Mouse (Mus musculus) heart, postnatal 0 days (tissue): ENCODE data around the gene Notch2. TPM values are rescaled to one million over a fixed set of nuclear protein-coding genes. Genes with fewer than 3 reads are reported as not detected.

Experiments used
- ATAC-seq: fragments of 200-750 bp; cut with Nextera tagmentation; 2 replicates; pipeline ENCODE4 v1.8.0; 2017; ENCODE audit warnings: low read depth, moderate number of reproducible peaks, moderate library complexity; ENCODE audit not compliant: insufficient read depth
- DNase-seq: peaks from one replicate; pipeline ENCODE4 v3.0.0-alpha.2; 2016; ENCODE audit warnings: low spot score
- H3K27ac ChIP-seq: fragments of 300-500 bp; sonication (generic); 2 replicates; pipeline ENCODE4 v1.5.1; 2014; ENCODE audit warnings: low read depth, mild to moderate bottlenecking
- H3K27me3 ChIP-seq: fragments of 300-500 bp; sonication (generic); 2 replicates; pipeline ENCODE4 v1.6.1; 2014; ENCODE audit warnings: low read length, mixed read lengths; ENCODE audit not compliant: control insufficient read depth, insufficient read depth
- H3K36me3 ChIP-seq: fragments of 300-500 bp; sonication (generic); replicated peaks from 2 replicates; pipeline ENCODE4 v1.6.1; 2014; ENCODE audit warnings: low read length, mixed read lengths; ENCODE audit not compliant: control insufficient read depth, insufficient read depth
- H3K4me1 ChIP-seq: fragments of 300-500 bp; sonication (generic); 2 replicates; pipeline ENCODE4 v1.6.1; 2014; ENCODE audit warnings: antibody characterized with exemption; ENCODE audit not compliant: control insufficient read depth, insufficient read depth
- H3K4me2 ChIP-seq: fragments of 300-500 bp; sonication (generic); 2 replicates; pipeline ENCODE4 v1.6.1; 2014; ENCODE audit warnings: low read depth, mild to moderate bottlenecking, low read length, moderate library complexity
- H3K4me3 ChIP-seq: fragments of 300-500 bp; sonication (generic); 2 replicates; pipeline ENCODE4 v1.5.1; 2014; ENCODE audit warnings: low read depth, low read length
- H3K9ac ChIP-seq: fragments of 300-500 bp; sonication (generic); replicated peaks from 2 replicates; pipeline ENCODE4 v1.6.1; 2014; ENCODE audit warnings: low read depth, low read length, mixed read lengths
- H3K9me3 ChIP-seq: fragments of 300-500 bp; sonication (generic); replicated peaks from 2 replicates; pipeline ENCODE4 v1.6.1; 2016; ENCODE audit warnings: low read length; ENCODE audit not compliant: control insufficient read depth
- CTCF ChIP-seq: IDR thresholded peaks from 2 replicates; pipeline ENCODE4 v1.5.1; 2016; ENCODE audit warnings: antibody characterized with exemption, control low read depth, low read depth
- EP300 ChIP-seq: IDR thresholded peaks from 2 replicates; pipeline ENCODE4 v1.6.1; 2016; ENCODE audit warnings: antibody characterized with exemption, low read depth
- WGBS: fragments of 180-500 bp; shearing (Covaris S2); extraction: QIAGEN DNeasy Blood & Tissue Kit; methylation state at CpG from one replicate; pipeline ENCODE4 v1.1.7; 2014; 5-methylcytosine and 5-hydroxymethylcytosine counted together
- polyA plus RNA-seq: library from polyadenylated mRNA; unstranded; fragments of >200 nt; fragmentation: Nextera tagmentation; extraction: Ambion mirVana; gene quantifications from 2 replicates; pipeline ENCODE4 v1.2.1, GENCODE M21; 2015
- total RNA-seq: library from RNA; depleted of rRNA; stranded (reverse); fragments of >200 nt; gene quantifications from 2 replicates; pipeline ENCODE4 v1.2.3, GENCODE M21; 2014; ENCODE audit warnings: low replicate concordance

Notch2 gene
- total and polyA plus RNA-seq, 2 experiments from 2014 or later = 5.5 to 53.7 TPM

- peaks cover 24% of the 10 kb centered on the region for H3K36me3 ChIP-seq
- H3K4me1 ChIP-seq = peaks cover 11% of the 10 kb centered on the region
- no peaks in the 10 kb centered on the region for H3K27me3 ChIP-seq
- ATAC-seq (no peak), DNase-seq (no peak)
- no peak overlapping the region for H3K4me2 ChIP-seq
- no peaks in the 10 kb centered on the region for H3K9me3 ChIP-seq
- WGBS = 89% methylated on average over 3 of the region's 3 CpGs
- no peak overlapping the region for H3K4me3 ChIP-seq
- no peak overlapping the region for H3K9ac ChIP-seq
- no peak overlapping the region for H3K27ac ChIP-seq
- no peak for TF ChIP-seq CTCF
- no peak for TF ChIP-seq EP300
Observed at GRCm38 (mm10) chr3:98069856-98070255, 56.5 kb downstream of the Notch2 start.

- 59% methylated on average over 8 of the region's 8 CpGs for WGBS
- no peak overlapping the region for H3K9ac ChIP-seq
- H3K27me3 ChIP-seq = peaks cover 6% of the 10 kb centered on the region; the same call in 1 of the 2 replicates
- no peak for DNase-seq
- H3K9me3 ChIP-seq = no peaks in the 10 kb centered on the region
- H3K4me3 ChIP-seq = no peak overlapping the region
- H3K27ac ChIP-seq = no peak overlapping the region
- H3K4me2 ChIP-seq = no peak overlapping the region
- peaks cover 18% of the 10 kb centered on the region for H3K4me1 ChIP-seq
- H3K36me3 ChIP-seq = peaks cover 28% of the 10 kb centered on the region
- TF ChIP-seq CTCF (no peak), EP300 (no peak)
- ATAC-seq = peak; percentile 35; the same call in 1 of the 2 replicates
Observed at GRCm38 (mm10) chr3:98072570-98072969, 59.2 kb downstream of the Notch2 start.

GRCm38 (mm10) chr3:98073545-98073944 lies 60.2 kb downstream of the Notch2 start:
- no peak for ATAC-seq
- Histone ChIP-seq H3K27me3 (peaks cover 6% of the 10 kb centered on the region; the same call in 1 of the 2 replicates), H3K9me3 (no peaks in the 10 kb centered on the region), H3K36me3 (peaks cover 37% of the 10 kb centered on the region), H3K27ac (no peak overlapping the region), H3K9ac (no peak overlapping the region), H3K4me2 (no peak overlapping the region), H3K4me1 (peaks cover 12% of the 10 kb centered on the region), H3K4me3 (no peak overlapping the region)
- TF ChIP-seq EP300 (no peak), CTCF (no peak)
- no peak for DNase-seq
- 82% methylated on average over 4 of the region's 4 CpGs for WGBS

- Histone ChIP-seq H3K4me1 (peaks cover 12% of the 10 kb centered on the region), H3K9ac (no peak overlapping the region), H3K9me3 (no peaks in the 10 kb centered on the region), H3K27ac (no peak overlapping the region), H3K27me3 (peaks cover 8% of the 10 kb centered on the region; the same call in 1 of the 2 replicates), H3K4me3 (no peak overlapping the region), H3K36me3 (peaks cover 38% of the 10 kb centered on the region), H3K4me2 (no peak overlapping the region)
- 48% methylated on average over 6 of the region's 6 CpGs for WGBS
- TF ChIP-seq EP300 (0 out of 2 replicates have a peak, but pooled peaks have one; percentile 53), CTCF (no peak)
- peak; percentile 49; the same call in 1 of the 2 replicates for ATAC-seq
- DNase-seq = peak; percentile 46
Observed at GRCm38 (mm10) chr3:98074622-98075231, 61.4 kb downstream of the Notch2 start.

GRCm38 (mm10) chr3:98077866-98078265 lies 64.5 kb downstream of the Notch2 start:
- WGBS = 94% methylated on average over 5 of the region's 5 CpGs
- TF ChIP-seq CTCF = no peak
- no peak for TF ChIP-seq EP300
- peaks cover 36% of the 10 kb centered on the region for H3K36me3 ChIP-seq

GRCm38 (mm10) chr3:98078816-98079215 lies 65.5 kb downstream of the Notch2 start:
- Histone ChIP-seq H3K9ac (no peak overlapping the region), H3K27ac (no peak overlapping the region), H3K4me2 (no peak overlapping the region), H3K9me3 (no peaks in the 10 kb centered on the region), H3K27me3 (peaks cover 14% of the 10 kb centered on the region), H3K4me3 (no peak overlapping the region), H3K36me3 (peaks cover 39% of the 10 kb centered on the region), H3K4me1 (0 out of 2 replicates have a peak, but pooled peaks cover 8% of the 10 kb centered on the region)
- DNase-seq = no peak
- TF ChIP-seq CTCF (no peak), EP300 (no peak)
- 50% methylated on average over 1 of the region's 1 CpGs for WGBS
- ATAC-seq = no peak

More at GRCm38 (mm10) chr3:98077866-98078265, 64.5 kb downstream of the Notch2 start:
- Histone ChIP-seq H3K4me3 (no peak overlapping the region), H3K4me2 (no peak overlapping the region), H3K9ac (no peak overlapping the region), H3K9me3 (no peaks in the 10 kb centered on the region), H3K27ac (no peak overlapping the region), H3K27me3 (peaks cover 14% of the 10 kb centered on the region), H3K4me1 (peaks cover 9% of the 10 kb centered on the region; the same call in 1 of the 2 replicates)
- ATAC-seq = no peak
- DNase-seq = no peak
